Mouse (Mus musculus): ENCODE measurements around the gene Rps12-ps3.

The Rps12-ps3 gene

GRCm38 (mm10) chr19:59321990-59322389 lies at the start of gene Rps12-ps3:
Gene Rps12-ps3, plus strand, starts transcription at chr19:59322290.
- no peak for DNase-seq (ENCODE audit: low read depth, low spot score)

GRCm38 (mm10) chr19:59273190-59273589 lies 48.9 kb upstream of the Rps12-ps3 start:
- DNase-seq (ENCODE audit: low read depth, low spot score) = no peak

DNA sequence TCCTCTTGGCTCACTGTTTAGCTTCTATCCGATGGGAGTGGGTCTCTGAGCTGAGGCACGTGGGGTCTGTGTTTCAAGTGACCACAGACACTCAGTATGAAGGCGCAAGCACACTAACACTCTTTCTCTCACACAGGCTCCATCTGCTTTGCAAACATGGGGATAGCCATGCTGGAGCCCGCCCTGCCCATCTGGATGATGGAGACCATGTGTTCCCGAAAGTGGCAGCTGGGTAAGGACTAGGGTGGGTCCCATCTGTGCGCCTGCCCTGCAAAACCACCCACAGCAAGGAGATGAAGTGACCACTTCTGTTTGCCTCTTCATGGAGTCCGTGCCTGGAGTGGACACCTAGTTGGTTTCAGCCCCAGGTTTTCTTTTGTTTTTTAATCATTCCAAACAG lies 45.7 kb upstream of the Rps12-ps3 start:
- no peak for DNase-seq (ENCODE audit: low read depth, low spot score)

- DNase-seq (ENCODE audit: low read depth, low spot score) = no peak
Observed at GRCm38 (mm10) chr19:59280841-59281240, 41.2 kb upstream of the Rps12-ps3 start.

DNA sequence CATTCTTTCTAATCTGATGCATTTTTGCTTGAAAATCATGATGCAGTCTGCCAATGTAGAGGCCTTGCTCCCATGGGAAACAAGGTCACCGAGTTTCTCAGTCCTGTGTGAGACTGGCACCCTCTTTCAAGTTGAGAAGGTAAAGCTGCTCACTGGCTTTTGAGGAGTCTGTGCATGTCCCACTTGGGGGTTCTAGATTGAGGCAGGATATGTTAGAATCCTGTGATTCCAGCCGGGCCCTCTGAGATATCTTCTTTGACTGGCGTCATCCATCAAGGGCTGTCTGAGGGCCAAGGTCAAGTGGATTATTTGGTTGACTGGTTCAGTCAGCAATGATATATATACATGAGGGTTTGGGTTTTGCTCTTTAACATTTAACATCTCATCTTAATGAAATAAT lies 40.1 kb upstream of the Rps12-ps3 start:
- no peak for DNase-seq (ENCODE audit: low read depth, low spot score)

DNA sequence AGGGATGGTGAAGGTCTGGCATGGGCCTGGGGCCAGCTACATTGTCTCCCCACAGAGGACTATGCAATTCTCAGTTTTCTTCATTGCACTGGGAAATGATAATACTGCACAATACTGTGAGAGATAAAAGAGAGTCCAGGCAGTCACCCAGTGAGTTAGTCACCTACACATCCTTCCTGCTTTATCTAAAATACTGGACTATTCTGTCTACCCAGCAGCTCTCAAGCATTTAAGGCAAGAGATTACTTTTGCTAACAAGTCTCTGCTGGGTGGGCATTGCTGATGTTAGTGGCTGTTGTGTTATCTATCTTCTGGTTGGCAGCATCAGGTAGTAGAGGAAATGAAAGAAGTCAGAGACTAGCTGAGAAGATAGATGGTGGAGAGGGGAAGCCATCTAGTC lies 33.0 kb upstream of the Rps12-ps3 start:
- DNase-seq (ENCODE audit: low read depth, low spot score) = no peak

DNA sequence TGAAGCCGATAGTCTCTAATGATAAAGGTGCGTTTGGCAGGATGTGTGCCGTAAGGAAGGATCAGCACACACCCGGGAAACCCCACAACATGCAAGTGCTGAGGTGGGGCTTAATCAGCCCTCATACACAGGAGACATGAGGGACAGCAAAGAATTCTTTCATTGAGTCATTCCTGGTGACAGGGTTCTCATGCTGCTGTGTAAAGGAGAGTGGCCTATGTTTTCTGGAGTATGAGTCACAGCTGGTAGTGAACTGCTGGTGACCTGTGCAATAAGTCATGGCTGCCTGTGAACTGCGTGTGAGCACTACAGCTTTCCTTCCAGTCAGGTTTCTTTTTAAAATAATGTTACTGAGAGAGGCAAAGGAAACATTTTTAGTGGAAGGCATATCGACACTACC lies 32.3 kb upstream of the Rps12-ps3 start:
- no peak for DNase-seq (ENCODE audit: low read depth, low spot score)

DNA sequence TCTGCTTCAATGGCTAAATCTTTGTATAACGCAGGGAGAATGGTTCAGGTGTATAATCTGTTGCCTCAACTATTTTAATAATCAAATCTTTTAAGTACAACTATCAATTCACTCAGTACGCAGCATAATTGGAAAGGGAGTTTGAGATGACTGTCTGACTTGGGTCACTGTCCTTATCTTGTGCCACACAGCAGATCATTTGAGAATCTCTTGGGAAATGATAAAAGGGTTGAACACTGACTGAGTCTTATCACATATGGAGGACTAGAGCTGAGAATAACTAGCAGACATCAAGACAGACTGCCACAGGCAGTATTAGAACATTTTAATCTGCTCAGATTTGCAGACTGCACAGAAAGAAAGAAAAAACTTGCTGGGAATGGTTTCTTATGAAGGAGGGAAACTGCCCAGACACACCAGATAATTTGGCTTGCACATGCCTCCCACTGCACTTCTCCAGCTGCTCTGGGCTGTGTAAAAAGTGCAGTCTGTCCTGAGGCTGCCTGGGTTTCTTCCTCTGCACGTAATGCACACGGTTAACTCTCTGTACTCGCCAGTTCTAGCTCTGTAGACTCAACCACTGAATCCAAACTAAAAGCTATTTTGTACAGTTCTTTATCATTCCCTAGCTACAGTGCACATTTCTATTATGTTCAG lies 29.8 kb upstream of the Rps12-ps3 start:
- no peak for DNase-seq (ENCODE audit: low read depth, low spot score)

DNA sequence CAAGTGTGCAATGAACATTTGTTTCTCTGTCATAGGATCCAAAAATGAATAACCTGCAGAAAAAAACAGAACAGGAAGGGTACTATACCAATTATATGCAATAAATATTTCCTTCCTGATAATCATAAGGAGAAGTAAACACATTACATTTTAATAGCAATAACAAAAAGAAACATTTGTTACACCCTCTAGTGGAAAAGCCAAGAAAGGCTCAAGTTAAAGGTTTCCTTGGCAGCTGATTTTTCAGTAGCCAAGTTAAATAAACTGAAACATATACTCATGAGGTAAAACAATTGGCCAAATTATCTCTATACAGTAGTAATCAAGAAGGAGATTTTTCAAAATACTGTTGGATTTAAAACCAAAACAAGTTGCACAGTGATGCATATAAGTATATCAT lies 6.8 kb upstream of the Rps12-ps3 start:
- DNase-seq (ENCODE audit: low read depth, low spot score) = no peak

DNA sequence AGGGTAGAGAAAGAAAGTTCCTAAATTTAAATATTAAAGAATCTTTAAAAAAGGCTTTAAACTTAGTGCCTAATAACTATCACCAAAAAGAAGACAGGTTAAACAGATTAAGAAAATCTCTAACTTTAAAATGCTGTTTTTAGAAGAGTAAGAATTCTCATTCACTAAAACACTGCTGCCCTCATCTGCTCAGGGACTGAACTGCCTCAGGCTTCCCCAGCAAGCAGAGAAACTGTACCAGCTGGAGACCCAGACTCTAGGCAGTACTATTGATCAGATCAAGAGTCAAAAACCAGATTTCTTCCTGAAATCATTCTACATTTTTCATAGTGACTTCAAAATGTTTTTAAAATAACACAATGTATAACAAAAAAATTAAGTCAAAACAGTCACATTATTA lies 5.5 kb upstream of the Rps12-ps3 start:
- DNase-seq (ENCODE audit: low read depth, low spot score) = peak; percentile 15

DNA sequence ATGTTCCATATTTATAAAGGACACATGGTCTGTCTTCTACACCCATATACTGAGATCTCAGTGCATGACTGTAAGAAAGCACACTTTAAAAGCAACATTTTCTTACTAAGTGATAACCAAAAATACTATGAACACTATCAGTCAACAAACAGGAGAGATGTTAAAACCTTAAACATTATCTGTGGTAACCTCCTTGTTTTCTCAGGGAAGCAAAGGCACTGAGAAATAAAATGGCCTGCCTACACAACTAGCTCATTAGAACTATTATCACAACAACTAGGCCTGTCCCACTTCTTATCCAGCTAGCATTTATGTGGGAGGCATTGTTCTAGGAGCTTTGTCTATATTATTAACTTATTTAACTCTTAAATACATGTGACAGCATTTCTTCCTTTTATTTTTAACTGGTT lies 8.7 kb downstream of the Rps12-ps3 start:
- no peak for DNase-seq (ENCODE audit: low read depth, low spot score)

GRCm38 (mm10) chr19:59336655-59337054 lies 14.6 kb downstream of the Rps12-ps3 start:
- no peak for DNase-seq (ENCODE audit: low read depth, low spot score)

GRCm38 (mm10) chr19:59337872-59338681 lies 16.0 kb downstream of the Rps12-ps3 start:
- DNase-seq (ENCODE audit: low read depth, low spot score) = no peak

- no peak for DNase-seq (ENCODE audit: low read depth, low spot score)
Observed at GRCm38 (mm10) chr19:59339908-59340307, 17.8 kb downstream of the Rps12-ps3 start.

- DNase-seq (ENCODE audit: low read depth, low spot score) = no peak
Observed at GRCm38 (mm10) chr19:59342964-59343363, 20.9 kb downstream of the Rps12-ps3 start.

DNA sequence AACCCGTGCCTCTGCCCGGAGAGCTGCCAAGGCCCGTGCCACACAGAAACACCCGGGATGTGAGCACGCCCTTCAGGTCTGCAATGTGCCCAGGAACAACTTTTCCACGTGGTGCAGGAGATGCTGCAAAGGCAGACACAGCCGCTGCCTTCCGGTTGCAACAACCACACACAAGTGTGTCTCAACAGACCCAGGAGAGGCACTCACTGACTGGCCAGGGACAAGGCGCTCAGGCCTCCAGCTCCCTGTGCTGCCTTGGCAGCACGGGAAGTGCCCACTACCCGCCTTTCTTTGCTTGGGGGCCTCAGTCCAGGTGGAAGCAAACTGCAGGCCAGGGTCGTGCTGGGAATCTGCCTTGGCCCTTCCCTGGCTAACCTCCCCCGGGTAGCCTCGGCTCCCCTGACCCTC lies 22.2 kb downstream of the Rps12-ps3 start:
- DNase-seq (ENCODE audit: low read depth, low spot score) = peak; percentile 13

DNA sequence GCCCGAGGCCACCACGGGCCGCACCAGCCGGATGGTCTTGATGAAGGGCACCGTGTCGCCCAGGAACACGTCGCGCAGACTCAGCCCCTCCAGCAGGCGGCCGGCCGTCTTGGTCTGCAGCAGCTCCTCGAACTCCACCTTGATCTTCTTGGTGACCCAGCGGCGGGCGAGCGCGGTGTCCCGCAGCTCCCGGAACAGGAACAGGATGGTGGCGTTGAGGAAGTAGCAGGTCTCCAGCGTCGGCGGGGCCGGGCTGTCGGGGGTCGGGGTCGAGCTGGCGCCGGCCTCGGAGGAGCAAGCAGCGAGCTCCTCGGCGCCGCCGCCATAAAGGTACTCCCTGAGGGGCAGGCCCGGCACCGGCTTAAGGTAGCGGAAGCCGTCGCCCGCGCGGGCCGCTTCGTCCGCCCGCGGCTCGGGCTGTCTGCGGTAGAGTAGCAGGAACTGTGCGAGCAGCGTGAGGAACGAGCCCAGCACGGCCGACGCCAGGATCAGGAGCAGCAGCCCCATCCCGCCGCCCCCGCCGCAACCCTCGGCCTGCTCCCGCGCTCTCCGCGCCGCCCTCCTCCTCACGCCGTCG lies 23.1 kb downstream of the Rps12-ps3 start:
- peak; percentile 58 for DNase-seq (ENCODE audit: low read depth, low spot score)

GRCm38 (mm10) chr19:59345658-59346283 lies 23.7 kb downstream of the Rps12-ps3 start, which contains the start of gene Pdzd8:
Gene Pdzd8, minus strand, starts transcription at chr19:59345780.
- peak; percentile 81 for DNase-seq (ENCODE audit: low read depth, low spot score)

DNA sequence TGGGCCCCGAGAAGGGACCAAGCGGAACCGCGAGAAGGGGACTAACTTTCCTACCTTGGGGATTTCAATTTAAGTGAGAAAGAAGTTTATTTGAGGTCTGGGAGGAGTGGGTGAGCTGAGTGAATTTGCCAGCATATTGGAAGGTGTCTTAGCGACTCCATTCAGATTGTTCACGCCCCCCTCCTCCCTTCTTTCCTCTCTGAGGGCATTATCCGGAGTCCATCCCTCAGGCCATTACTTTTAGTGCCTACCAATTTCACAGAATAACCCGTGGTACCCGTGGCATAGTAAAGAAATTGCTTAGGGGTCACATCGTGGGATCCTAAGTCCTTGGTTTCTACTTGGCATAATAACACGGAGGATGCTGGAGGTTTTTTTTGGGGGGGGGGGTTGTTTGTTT lies 24.2 kb downstream of the Rps12-ps3 start:
- no peak for DNase-seq (ENCODE audit: low read depth, low spot score)

DNA sequence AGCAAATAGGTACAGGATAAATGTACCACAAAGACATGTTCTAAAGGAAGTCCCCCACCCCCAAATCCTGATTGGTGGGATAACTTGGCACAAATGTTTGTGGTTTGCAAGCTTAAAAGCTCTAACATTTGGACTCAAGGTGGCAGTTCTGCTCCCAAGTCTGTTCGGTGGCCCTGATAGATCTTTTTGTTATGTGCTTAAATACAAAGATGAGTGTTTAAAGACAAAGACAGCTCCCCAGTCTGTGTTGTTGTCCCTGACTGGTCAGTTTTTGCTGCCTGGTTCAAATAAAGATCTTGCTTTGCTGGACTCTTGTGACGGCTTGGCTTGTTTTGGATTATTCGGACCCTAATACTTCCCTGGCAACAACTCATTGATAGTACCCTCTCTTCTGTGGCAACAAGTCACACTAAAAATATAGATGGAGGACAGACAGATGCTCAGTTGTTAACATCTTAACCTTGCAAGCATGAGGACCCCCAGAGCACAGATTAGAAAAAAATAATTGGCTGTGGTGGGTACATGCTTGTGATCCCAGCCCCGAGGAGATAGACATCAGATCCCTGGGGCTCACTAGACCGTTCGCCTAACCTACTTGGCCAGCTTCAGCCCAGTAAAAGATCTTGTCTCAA lies 27.4 kb downstream of the Rps12-ps3 start:
- no peak for DNase-seq (ENCODE audit: low read depth, low spot score)

DNA sequence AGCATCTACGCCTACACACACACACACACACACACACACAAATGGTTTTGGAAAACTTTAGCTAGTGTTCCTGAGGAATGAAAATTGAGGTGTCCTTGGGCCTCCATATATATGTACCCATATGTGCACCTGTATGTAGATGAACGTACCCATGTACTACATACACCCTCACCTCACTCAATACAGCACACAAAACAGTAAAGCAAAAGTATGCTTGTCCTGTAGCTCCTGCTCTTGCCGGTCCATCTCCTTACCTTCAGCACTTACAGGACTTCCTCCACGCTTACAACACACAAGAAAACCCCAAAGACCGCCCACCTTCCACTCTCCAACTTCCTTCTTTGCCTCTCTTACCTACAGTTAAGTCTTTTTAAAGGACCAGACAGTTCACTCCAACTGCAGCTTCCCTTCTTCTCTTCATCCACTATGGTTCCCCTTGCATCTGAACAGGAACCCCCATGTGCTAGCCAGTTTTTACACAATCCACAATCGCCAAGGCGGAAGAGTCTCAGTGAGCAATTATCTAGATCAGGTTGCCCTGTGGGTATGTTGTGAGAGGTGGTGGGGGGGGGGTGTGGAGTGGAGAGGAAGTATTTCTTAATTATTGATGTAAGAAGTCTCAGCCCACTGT lies 28.3 kb downstream of the Rps12-ps3 start:
- DNase-seq (ENCODE audit: low read depth, low spot score) = no peak
